Mouse (Mus musculus) heart, adult 8-10 months (tissue): ENCODE data around the gene Hs3st4. TPM values are rescaled to one million over a fixed set of nuclear protein-coding genes. Genes with fewer than 3 reads are reported as not detected.

Source experiments
- DNase-seq: peaks from one replicate; pipeline ENCODE4 v3.0.0; 2022; ENCODE audit warnings: low spot score
- total RNA-seq, 4 experiments: library from RNA; stranded (reverse); gene quantifications; 2 replicates each; pipeline ENCODE4 v1.2.4; 2022

The Hs3st4 gene
- total RNA-seq, 4 experiments from 2014 or later = 0.09 to 0.11 TPM; not detected in 2

DNA sequence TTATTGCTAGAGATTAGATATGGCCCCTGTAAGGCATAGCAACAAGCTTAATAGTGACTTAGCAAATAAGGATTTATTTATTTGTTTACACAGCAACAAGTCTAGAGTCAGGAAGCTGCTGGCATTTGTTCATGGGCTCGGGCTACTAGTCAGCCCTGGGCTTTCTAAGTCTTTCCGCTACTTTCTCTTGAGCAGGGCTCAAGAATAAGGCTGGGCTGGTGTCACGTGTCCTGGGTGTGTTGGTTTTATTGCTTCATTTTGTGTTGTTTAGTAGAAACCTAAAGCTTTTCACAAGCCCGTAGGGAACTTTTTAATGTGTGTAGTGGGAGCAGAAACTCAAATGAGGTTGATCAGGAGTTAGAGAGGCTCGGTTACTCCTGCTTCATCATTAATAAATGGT is 153.5 kb downstream of the Hs3st4 start:
- DNase-seq = no peak

DNA sequence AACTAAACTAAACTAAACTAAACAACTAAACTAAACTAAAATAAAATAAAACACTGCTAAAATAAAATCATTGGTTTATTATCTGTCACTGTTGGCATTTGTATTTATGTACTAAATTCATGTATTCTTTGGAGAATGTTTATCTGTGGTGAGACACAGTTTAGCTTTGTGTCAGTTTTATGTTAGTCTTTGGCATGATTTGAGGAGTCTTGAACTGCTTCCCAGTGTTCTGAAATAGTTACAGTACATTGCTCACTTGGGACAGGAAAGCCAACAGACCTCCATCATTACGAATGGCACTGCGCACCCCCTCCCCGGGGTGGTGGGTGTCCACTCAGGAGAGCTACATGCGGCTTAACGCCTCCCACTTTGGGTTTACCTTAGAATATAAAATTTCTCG is 158.6 kb downstream of the Hs3st4 start:
- no peak for DNase-seq

DNA sequence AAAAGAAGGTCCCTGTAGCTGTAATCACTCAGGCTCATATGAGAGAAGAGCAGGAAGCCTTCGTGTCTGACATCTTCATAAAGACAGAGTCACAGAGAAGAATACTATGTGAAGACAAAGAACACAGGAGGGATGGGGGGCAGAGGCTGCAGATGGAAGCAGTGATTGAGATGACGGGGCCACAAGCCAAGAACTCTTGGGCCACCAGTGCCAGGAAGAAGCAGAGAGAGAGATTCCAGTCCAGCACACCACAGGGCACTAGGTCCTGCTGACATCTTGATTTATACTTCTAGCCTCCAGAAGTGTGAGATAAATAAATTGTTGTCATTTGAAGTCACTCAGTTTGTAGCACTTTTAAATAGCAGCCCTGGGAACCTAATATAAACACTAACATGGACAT is 168.2 kb downstream of the Hs3st4 start:
- no peak for DNase-seq

DNA sequence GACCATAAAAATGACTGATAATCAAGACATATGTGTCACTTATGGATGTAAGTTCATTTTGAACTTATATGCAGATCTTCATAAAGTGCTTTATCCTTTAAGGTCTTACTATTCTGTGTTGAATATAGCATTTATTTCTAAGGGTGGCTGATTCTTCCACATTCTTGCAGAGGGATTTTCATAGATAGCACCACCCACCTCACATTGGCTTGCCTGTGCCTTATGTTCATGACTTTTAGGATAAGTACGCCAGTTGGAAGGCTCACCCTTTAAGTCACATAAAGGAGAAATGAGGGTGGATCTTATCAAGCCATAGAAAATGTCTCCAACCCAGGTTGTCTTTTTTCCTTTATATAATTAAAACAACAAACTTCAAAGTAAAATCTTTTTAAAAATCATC is 180.6 kb downstream of the Hs3st4 start:
- no peak for DNase-seq

DNA sequence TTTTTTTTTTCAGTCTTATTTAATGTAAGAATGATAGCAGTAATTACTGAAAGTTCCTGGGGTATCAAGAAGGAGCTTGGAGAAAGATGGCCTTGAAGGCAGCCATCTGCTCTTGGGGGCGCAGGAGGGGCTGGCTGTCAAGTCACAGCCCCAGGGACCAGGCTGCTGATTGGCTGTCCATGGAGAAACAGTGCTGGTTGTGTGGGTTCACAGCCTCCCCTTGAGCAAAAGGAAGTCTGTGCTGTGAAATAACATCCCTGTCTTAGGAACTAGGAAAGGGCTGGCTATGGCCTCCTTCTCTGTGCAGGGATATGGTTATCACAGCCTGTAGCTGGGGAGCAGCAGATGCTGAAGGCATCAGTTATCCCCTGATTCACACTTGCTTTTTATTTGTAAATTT is 183.6 kb downstream of the Hs3st4 start:
- no peak for DNase-seq

DNA sequence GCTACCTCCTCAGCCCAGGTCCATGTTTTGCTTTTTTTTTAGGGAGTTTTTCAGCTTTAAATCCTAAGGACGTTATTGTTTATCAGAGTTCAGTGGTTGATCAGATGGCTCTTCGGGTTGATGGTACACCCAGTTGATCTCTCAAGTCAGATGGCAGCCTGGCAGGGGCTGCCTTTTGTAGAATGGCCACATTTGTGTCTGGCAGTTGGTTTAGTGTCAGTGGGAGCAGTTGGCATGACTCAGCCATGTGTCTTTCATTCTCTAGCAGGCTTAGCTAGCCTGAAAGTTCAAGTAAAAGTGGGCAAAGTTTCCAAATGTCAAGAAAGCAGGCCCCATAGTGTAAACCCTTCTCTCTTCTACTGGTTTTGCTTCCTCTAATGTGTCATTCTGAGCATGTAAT is 186.1 kb downstream of the Hs3st4 start:
- DNase-seq = no peak

DNA sequence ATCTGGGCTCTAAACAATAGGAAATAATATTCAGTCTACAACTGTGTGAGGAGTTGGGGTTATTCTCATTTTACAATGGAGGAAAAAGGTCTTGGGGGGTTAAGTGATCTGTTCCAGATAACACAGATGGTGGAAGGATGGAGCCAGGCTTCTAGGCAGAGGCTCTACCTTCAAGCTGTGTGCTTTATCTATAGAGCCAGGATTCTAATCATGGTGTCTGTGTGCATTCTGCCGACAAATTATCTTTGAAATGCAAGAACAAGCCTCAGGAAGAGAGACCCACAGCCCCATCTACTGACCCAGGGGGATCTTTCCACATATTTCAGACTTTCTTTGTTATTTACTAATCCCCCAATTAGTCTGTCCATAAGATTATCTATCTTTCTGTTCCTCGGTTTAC is 187.3 kb downstream of the Hs3st4 start:
- no peak for DNase-seq

DNA sequence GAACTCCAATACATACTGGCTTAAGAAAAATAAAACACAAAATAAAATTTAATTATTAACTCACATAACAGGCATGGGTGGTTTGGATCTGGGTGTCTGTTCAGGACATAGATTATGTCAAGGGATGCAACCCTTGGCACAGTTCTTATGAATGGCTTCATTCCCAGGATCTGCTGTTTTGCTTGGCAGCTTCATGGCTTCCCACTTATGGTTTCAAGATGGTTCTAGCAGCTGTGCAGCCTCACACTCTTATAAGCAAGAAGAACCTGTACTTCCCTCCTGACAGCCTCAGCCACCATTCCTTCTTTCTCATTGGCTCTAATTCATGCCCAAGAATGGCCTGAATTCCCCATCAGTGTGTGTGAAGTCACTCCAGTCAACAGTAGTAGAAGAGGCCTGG is 189.3 kb downstream of the Hs3st4 start:
- DNase-seq = no peak

DNA sequence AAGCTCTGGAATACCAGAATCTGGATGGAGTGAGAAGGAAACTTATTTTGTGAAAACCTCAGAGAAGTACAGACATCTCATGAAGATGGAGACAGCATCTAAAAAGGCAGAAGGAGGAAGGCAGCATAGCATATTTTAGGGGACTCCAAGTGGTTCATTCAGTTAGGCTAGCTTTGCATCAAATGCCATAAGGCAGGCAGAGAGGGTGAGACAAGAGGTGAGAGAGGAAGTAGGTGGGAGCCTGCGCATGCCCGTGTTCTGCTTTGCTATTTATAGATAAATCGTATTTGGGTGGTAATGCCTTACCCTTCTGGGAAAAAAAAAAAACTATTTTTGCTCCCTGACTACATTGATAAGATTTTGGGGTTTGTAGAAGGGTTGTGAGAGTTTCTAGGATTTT is 198.3 kb downstream of the Hs3st4 start:
- no peak for DNase-seq

DNA sequence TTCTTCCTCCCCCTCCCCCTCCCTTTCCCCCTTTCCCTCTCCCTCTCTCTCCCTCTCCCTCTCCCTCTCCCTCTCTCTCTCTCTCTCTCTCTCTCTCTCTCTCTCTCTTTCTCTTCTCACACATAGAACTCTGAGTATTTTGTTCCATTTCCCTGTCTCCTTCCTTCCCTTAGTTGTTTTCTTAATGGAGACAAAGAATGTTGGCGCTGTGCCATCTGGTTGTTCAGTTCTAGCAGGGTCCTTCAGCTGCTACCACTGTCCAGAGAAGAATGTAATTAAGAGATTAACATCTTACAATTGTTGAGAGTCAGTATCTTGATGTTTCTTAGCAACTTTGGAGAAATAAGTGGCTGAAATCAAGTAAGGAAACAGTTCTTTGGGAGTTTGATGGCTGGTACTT is 202.0 kb downstream of the Hs3st4 start:
- no peak for DNase-seq

DNA sequence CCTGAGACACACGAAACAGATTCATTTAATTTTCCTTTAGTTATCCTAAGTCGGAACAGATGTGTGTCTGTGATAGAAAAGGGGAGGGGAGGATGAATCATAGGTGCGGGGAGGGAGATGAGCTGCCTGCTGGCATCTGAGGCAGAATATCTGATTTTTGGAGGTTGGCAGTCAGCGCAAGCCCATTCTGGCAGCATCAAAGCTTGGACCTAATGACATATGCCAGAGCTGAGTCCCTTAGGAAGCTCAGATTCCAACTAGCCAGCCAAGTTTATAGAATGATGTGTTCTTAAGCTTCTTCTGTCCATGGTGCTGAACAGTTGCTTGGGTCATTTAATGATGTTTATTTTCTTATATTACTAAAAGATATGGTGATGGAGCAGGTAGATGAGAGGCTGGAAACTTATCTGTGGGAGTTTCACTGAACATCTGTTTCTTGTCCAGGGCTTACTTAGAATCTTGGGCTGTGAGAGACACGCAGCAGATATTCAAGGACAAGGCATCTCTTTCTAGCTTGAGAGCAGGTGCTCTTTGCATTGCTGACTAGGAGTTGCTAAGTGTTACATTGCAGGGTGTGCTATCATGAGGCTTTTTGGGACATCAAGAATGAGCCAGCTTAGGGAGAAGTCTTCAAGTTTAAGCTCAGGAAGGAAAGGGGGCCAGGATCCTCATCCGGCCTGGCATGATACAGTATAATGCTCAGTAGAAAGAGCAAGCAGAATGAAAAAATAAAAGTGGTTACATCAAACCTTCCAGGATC is 216.3 kb downstream of the Hs3st4 start:
- DNase-seq = no peak

DNA sequence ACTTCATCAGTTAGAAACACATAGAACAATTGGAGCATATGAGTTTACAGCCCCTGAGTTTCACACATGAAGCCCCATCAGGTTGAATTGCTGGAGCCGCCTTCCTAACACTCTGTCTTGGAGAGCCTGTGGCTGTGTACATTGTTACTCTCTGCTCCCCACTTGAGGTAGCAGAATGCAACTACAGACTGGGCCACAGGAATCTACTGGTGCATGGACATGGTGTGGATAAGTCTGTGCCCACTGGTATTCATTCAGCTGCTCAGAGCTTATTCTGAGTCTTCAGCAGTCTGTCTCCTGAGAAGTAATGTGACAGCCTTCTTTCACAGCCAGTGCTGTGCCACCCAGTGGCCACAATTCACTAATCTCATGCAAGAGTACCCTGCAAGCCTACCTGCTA is 234.3 kb downstream of the Hs3st4 start:
- DNase-seq = no peak

DNA sequence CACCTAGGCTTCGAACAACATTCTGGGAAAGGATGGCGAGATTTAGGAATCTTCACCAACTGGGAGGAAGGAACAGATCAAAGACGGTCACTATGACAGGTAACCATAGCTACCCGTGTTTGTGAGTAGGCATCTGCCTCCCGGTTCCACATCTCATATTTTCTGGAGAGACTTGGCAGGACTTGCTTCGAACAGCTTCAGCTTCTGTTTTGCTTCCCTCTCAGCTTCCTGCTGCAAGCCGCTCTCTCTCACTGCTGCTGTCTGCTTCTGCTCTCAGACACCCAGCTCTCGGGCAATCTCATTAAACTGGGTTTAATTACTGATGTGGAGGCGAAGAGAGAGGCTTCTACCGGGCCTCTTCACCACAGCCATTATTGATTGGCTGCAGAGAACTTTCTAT is 237.9 kb downstream of the Hs3st4 start:
- DNase-seq = no peak

DNA sequence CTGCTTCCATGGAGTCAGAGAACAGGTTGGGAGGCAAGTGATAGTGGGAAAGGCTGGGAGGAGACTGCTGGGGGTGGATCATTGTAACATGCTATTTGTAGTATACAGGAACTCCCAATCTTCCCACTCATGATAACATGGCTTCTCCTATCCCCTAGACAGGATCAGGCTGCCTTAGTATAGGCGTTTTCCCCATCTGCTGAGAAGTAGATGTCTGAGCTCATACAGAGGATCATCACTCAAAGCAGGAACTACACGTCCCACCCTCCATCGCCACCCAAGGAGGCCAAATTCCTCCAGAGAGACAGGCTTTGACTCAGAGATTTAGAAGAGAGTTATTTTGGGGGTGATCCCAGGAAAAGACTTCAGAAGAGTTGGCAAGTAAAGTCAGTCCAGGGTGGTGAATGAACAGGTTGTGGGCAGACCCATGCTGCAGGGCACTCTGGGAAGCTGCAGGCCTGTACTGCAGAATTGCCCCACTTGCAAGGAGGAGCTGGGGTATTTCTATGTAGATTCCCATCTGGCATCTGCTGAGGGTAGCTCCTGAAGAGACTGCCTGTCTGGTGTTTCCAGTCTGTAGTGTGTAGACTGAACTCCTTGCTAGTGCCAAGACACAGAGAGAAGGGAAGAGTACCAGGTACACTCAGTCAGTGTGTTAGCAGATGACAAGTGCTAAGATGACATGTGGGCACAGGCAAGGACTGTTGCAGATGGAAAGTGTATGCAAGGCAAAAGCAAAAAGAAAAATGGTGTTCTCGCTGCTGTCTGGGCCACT is 255.4 kb downstream of the Hs3st4 start:
- DNase-seq = no peak

DNA sequence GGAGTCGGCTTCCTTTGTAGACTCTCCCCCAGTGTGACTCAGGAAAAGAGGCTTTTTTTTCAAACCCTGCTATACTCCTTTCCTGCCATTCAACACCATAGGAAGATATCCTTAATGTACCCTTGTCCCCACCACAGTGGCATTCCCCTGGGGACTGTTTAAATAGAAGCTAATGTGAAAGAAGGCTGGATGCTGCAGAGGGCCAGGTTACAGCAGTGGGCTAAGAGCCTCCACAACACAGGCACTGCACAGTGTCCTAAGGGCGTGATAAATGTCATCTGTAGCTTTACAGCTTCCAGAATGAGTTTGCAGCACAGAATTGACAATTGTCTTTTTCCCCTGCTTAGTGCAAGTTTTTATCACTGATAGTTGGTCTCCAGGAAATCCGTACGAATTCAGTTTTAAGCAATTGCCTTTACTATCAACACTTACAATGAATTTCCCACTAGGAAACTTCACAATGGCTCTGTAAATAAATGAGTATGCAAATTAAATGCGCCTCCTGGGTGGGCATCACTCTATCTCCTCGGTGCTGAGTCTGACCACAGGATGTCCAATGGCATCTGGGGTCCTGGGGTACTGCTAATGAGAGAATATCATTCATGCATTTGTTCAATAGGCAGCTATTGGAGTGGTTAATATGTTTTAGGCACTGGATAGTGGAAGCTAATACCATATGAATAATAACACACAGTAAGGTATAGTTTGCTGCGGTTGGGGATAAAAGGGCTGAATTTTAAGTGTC is 257.4 kb downstream of the Hs3st4 start:
- no peak for DNase-seq

DNA sequence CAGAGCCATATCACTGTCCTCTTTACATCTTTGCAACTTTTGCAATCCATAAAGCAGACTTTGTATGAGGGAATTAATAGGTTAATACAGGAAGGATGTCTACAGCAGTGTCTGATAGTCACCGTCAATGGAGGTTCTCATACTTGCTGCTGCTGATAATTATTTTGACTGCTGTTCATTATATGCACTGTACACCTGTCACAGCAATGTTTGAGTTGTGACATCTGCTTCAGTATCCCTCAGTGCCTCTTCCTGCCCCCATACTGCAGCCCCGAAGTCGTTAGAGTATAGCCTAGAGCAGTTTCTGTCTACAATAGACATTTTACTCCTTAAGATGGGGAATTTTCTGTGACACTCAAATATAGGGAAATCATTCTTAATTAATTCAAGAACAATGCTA is 267.2 kb downstream of the Hs3st4 start:
- no peak for DNase-seq

DNA sequence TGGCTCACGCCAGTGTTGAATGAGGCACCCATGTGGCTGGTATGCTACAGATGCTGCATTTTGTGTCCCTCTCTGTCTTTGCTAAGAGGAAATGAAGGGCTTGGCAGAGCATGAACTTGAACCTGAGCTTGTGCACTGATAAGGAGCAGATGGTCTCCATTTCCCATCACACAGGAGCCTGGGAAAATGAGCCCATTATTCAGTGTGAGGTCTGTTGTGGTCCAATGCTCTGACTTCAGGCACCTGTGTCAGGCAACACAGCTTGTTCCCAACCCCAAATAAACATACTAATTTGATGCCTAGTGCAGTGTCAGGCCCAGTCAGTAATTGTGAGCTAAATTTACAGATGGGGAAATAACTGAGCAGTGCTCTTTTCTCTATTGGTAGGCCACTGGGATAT is 267.9 kb downstream of the Hs3st4 start:
- no peak for DNase-seq

DNA sequence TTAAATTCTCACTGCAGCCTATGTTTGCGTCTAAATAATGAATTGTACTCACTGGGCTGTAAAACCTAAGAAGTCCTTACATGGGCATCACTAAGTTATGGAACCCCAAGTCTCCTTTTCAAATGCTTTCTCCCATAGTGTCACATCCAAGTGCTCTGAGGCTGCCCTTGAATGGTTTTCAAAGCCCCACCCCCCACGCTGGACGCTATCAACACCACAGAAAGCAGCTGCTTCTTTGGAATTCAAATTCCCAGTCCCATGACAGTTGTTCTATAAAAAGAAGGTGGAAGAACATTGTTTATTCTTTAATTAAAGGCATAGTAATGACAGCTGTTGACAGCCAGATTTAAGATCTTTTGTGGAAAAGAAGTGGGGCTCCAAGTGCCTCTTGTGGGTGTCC is 275.8 kb downstream of the Hs3st4 start:
- peak; percentile 1 for DNase-seq

DNA sequence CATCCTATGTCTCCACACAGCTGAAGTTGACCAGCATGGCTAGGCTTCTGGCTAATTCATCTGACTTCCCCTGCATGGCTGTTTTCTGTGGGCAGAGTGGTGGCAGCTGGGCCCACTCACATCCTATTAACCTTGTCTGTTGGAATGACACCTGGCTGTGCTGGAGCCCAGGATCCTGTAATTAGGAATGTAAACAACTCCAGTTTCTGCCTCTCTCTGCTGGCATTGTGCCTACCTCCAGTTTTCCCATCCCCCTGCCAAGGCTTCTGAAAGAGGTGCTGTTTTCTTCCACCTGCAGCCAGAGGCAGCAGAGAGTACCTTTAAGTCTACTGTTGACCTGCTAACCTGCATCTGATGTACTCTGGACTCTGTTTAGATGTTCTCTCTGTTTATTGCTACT is 288.1 kb downstream of the Hs3st4 start:
- no peak for DNase-seq

DNA sequence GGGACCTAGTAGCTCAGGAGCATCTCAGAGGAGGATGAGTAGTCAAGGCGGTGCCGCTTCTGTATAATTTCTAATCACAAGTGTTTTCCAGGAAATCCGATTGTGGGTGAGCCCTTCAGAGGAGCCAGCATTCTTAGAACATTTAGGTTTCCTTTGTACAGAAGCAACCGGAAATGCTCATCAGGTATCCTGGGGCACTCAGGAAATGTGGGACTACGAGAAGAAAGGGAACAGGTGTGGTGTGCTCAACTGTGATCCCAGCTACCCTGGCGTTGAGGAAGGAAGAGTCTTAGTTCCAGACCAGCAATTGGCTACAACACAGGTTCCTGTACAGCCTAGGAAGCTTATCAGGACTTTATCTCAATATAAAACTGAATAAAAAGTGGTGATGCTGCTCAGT is 307.2 kb downstream of the Hs3st4 start:
- no peak for DNase-seq

DNA sequence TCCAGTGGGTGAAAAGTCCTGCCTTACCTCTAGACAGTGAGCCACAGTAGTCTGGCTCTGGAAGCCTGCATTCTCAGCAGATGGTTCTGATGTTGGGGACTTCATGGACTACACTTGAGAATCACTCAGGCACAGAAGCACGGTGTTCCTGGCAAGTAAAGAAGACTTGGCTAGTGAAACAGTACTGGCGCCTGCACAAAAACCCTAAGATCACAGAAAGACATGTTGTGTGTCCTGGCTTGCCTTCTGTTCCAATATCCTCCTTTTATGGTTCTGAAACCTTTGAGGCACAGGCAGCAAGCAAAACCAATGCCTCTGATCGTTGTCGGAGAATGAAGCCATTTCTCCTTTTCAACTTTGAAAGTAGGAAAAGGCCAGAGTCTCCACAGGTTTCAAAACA is 336.8 kb downstream of the Hs3st4 start:
- DNase-seq = no peak

DNA sequence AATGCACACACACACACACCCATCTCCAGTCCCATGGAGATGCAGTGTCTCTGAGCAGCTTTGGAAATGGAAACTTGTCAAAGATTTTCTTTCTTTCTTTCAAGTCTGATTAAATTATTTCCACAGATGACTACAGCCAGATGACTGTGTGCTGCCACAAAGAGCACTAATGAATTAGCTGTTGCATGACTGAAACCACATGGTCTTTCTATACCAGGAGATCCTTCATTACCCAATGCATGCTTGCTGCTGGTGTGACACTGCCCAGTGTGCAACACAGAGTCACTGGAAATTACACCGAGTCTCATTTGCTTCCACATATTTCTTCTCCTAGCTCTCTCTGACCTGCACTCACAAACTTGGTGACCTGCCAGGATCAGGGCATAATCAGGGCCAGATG is 353.0 kb downstream of the Hs3st4 start:
- DNase-seq = no peak

DNA sequence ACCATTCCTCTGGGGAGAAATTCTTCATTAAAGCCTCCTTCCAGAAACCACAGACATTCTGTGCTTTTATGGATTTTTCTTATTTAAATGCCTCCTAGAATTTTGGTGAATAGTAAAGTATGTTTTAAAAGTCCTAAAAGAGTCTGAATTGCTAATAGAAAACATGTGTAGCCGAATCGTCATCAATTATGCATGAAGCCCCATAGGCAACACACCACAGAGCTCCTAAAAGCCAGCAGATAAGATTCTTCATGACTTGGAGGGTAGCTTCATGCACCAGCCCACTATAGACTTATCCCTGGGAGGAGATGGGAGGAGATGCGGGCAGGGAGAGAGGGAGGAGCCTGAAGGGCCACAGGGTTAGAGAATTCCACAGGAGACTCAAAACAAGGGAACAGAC is 358.8 kb downstream of the Hs3st4 start:
- DNase-seq = no peak
